Mouse (Mus musculus): ENCODE data around the gene Hoxa2.

The Hoxa2 gene

DNA sequence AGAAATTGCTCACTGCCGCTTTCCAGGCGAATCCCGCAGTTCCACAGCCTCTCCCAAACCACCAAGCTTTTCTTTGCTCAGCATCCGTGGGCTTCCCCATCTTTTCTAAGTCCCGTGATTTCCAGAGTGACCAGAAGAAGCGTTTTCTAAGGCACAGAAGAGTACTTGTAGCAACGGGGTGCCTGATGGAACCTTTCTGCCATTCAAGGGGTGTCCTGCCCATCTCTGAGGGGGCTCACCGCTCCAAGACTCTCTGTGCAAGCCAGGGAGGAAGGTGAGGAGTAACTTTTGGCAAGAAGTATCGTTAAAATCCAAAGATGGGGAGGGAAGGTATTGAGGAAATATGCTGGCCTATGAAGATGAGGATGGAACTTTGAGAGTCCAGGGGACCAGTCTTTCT is 13.2 kb upstream of the Hoxa2 start:
- DNase-seq, result no peak

DNA sequence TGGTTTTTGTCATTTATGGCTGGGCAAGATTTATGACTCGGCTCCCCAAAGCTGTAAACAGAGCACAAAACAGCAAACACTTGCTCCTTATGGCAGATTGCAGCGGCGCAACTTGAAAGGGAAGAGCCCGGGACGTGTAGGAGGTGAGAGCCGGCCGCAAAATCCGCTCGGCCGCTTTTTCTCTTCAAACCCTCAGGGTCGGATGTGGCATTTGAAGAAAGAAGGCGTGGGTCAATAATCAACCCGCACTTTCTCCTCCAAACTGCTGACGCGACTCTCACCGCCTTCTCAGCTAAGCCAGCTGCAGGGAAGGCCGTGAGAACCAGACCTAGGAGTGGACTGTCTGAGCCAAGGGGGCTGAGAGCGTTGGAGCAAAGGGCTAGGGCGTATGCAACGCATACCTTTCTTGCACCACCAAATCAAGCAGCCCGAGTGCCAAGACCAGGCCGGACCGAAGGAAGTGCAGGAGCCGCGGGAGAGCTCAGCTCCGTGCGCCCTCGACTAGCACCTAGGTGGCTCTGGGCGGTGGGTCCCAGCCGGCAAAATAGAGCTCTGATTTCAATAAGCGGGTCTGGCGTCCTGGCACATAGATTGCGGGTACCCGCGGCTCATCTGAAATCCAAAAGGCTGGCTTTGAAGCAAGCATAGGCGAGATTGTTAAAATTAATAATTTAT is 12.6 kb upstream of the Hoxa2 start, which contains the start of gene 5730596B20Rik:
5730596B20Rik (plus strand) TSS at position 438 of the 675 bp plus-strand sequence.
- DNase-seq, result no peak

DNA sequence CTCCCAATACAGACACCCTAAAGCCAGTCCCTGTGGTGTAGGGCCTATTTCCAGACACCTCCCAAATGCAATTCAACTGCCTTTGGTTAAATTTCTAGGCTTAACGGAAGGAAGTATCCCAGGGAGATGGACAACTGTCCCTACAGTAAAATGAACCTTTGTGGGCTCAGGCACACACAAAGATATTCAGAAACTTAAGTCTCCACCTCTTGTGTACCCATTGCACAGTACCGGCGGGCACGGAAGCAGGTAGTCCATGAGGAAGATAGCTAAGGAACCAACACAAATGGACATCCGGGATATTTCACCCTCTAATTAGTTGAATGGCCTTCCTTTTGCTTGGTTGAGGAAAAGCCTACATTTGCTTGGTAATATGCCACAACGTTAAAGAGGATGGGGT is 11.8 kb upstream of the Hoxa2 start:
- DNase-seq, result no peak

DNA sequence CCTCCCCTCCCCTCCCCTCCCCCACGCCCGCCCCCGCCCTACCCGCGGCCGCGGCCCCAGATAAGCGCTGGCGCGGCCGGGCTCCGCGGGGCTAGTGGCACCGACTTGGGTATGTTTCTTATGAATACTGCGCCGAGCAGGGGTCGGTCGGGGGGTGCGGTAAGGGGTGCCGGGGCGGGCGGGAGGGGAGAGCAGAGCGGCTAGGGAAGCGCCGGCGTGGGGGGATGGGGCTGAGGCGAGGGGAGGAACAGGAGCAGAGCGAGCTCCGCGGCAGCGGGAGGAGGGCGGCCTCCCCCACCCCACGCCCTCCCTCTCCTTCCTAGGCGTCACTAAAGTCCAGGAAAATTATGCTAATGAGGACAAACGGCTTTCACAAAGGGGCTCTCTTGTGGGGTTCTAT is 11.2 kb upstream of the Hoxa2 start:
- no peak for DNase-seq

DNA sequence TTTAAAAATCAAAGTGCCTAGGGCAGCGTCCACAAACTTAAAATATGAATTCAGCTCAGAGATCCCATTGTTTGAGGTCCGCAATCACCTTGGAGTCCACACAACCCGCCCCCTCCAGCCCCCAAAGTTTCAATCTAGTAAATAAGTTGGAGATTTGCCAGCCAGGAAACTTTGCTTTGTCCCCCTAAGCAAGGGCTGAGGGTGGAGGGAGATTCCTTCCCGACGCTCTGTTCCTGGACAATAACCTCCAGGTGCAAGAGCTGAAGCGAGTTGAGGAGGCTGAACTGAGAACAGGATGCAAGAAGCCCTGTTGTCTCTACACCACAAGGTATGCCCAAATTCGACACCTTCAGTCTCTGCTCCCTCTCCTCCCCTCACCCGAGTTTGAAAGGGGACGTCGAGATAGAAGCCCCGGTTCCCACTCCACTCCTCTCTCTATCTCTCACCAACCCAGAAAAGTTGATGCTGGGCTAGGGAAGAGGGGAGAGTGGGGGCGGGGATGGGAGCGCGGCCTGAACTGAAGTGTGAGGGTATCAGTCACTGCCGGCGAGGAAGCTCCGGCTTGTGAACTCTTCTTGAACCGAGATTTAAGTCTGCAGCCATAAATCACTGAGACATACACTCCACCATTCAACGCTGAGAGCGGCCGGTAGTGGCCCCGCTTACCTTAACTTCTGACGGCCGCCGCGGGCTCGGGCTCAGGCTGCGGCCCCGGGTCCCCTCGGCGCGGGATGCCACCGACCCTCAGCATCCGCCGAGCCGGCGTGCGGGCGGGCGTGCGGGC is 10.5 kb upstream of the Hoxa2 start:
- DNase-seq, result no peak

DNA sequence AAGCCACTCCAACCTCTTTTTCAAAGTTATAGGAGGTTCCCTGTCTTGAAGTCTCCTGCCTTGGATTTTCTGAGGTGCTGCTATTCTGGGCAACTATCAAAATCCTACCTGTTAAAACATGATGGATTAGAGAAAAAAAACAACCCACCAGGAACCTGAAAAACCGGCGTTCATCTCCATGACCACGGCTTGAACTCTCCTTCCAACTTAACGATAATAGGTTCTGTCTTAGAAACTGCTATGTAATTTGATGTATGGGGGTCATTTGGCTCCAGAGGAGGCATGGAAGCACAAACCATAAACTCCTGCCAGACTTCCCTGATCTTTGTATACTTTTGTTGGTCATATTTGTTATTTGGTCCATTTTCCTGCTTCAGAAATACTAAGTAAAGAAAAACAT is 9.0 kb upstream of the Hoxa2 start:
- DNase-seq, result no peak

DNA sequence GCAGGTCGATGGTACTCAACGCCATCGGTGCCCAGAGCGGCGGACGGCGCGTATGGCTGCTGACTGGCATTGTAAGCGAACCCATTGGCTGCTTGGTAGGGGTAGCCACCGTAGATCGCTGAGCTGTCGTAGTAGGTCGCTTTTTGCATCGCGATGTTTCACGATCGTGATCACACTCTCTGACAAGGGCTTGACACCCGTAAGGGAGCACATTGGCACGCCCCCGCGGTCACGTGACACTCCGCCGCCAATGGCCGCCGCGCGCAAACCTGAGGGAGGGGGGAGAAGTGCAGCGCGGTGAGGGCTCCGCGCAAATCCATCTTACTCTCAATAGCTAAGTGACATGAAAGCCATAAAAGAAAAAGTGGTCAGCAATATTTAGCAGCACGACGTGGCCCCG is 7.9 kb upstream of the Hoxa2 start:
- no peak for DNase-seq

DNA sequence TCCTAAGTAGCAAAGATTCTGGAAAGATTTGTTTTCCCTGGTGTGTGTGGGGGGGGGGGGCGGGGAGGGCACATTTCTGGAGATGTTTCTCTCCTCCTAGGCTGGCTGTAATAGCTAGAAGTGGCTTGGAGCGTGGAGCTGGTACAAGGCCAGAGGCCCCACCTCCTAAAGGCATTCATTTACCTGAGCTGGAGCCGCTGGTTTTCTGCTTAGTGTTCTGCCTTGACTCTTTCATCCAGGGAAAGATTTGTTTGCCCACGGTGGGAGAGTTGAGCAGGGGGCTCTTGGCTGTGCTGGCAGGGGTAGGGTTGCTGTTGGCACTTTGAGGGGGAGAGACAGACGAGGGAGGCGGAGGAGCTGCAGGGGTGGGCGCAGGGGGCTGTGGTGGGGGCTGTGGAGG is 7.3 kb upstream of the Hoxa2 start:
- no peak for DNase-seq

DNA sequence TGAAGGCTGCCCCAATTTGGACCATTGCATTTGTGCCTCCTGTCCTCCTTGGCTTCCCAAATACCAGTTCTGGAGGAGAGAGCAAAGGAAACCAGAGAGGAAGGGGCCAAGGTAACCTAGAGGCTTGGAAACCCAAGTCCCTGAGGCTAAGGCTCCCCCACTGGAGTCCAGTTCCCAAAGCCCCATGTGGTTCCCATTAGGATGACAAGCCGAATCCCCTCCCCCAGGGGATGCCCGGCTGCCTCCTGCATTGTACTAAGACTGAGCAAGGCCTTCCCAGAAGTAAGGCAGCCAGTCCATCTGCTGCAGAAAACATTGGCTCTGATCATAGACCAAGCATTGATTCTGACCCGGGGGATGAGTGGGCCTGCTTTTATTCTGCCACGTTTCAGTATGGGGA is 6.7 kb upstream of the Hoxa2 start:
- no peak for DNase-seq

DNA sequence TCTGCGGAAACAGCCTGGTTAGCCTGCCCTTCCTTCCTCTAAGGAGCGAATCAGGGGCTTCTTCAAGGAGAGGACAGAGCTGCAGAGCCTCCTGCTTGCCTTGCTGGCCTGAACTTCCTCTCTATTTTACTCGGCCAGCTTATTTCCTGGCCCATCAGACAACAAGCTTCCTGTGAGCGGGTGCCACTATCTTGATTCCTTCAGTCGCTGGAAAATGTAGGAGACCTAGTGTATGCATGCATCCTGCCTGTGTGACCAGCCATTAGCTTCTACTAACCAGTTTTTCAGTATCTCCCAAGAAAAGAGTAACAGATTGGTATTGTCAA is 6.2 kb upstream of the Hoxa2 start:
- no peak for DNase-seq

DNA sequence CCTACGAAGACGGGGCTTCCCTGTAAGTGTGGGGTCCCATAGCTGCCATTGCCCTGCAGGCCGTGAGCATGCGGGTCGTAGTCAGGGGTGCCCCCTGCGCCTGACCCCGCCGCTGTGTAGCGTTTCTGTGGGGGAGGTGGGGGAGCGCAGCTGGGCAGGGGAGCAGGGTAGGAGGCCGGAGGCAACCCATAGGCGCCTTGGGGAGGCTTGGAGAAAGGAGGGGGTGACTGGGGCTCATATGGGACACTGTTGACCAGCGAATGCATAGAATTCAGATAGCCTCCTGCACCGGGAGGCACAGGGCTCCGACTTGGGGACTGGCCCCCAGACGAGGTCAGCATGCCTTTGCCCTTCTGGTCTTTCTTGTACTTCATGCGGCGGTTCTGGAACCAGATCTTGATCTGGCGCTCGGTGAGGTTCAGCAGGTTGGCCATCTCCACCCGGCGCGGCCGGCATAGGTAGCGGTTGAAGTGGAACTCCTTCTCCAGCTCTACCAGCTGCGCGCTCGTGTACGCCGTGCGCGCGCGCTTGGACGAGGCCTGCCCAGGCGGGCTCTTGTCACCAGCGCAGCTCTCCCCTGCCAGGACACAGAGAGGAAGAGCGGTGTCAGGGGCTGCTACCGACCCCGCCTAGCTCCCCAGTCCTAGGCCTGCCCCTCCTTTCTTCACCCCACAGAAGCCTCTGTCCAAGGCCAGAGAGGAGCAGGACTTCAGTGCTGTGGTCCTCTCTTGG is 5.7 kb upstream of the Hoxa2 start:
- no peak for DNase-seq

DNA sequence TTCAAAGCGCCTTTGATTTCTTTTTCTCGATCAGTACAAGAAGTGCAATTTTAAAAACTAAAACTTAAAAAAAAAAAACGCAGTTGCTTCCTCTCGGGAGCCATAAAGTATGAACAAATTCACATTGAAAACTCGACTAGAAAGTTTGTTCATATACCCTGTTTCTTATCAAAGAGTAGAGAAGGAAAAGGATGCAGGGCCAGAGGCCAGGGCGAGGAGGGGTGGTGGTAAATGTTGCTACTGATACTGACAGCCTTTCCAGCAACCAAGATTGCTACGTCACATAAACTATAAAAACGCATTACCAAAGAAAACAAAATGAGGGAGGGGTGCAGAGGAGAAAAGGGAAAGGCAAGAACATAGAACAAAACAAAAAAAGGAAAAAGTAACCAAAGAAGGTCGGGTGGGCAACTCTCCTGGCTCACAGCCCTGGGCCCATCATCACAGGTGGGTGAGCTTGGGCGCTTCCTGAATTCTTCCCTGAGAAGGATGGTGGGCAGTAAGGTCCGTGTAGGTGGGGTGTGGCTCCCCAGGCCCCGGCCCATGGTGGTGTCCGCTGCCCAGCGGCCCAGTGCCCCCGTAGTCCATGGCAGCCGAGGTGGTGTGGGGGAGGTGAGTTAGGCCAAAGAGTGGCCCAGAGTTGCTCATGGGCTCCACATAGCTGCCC is 5.0 kb upstream of the Hoxa2 start:
- DNase-seq, result no peak

DNA sequence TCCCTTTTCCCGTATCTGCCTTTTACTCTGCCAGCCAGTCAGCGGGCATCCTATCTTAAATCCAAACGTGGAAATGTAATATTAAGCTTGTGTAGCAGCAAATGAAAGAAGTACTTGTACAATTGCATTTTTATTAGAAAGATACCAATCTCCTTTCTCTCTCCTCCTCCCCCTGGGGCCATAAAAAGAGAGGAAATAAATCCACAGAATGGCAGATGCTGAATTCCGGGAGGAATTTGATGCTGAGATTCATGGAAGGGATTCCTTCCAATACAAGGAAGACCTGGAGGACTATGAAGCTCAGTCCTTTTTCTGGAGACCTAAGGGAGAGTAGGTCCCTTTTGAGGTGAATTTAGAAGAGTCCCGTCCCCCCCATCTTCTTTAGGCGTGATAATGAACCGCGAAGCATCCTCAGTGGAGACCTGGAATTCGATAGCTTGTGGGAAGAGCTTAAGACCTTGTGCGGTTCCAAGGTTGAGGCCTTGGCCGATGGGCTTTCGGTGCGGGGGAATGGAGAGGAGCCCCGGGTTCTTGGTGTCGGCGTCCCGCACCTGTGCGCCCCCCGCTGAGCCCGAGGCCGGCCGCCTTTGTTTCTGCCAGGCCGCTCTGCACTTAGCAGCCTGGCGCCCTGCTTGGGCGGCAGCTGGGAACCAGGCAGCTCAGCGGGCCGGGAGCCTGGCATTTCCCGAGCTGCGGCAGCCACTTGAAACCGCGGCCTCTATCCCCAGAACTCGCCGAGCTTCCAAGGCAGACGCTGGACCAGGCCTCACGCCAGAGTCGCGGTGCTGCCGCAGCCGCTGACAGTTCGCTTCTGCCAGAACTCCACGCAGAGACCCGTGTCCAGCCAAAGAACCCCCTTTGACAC is 3.8 kb upstream of the Hoxa2 start:
- no peak for DNase-seq

DNA sequence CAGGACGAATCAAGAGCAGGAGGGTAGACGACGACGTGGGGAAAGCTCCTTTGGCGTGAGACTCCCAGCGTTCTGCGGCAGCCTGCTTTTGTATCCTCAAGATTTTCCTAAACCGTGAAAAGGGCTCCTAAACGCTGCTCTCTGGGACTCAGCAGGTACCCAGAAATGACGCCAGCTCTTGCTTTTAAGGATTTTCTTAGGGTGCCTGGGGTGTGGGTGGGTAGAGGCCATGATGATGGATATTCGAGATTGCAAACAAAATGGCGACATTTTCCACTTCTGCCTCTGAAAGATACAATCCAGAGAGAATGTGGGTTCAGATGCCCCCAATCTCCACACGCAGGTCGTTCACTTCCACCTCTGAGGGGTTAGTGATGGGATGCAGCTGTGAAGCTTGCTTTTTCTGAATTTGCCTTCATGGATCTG is 3.1 kb upstream of the Hoxa2 start:
- DNase-seq, result no peak

DNA sequence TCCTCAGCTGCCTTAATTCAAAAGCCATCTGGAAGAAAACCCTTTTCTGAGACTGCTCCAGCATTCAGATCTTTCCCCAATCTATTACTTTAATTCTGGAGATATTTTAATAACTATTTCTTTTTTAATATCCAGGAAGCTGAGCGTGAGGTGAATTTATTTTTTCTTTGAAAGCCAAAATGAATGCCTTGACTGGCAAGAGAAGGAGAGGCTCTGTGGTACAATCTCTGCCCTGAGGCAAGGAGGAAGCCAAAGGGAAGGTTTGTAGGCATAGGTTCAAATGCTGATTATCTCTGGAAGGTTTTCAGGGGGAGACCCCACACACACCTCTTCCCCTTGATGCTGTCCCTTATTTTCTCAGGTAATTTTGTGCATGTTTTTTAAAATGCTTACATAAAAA is 2.5 kb upstream of the Hoxa2 start:
- DNase-seq, result no peak

DNA sequence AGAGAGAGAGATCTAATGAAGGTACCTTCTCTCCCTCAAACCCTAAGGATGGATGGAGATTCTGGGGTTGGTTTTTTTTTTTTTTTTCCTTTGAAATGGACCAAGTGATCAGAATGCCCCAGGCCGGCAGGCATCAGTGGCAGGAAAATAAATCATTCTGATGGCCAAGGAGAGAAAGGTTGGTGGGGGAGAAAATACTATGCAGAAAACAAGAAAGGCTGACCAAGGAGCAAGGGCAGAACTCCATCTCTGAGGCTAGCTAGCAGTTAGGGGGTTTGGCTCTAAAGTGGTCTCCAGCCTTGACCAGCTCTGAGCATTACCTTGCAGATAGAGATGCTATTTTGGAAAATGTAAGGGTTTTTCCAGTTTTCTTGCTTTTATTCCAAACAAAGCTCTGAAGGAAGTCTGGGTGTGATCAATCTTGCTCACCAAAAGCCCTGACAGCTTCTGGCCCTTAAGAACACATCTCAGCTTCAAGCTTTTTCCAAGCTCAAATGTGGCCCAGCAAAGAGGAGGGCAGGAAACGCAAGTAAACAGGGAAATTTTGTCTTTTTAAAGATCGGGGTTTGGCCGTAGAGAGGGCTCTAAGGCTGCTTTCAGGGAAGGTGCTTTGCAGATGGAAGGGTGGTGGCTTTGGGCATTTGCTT is 1.9 kb upstream of the Hoxa2 start:
- DNase-seq, result no peak

DNA sequence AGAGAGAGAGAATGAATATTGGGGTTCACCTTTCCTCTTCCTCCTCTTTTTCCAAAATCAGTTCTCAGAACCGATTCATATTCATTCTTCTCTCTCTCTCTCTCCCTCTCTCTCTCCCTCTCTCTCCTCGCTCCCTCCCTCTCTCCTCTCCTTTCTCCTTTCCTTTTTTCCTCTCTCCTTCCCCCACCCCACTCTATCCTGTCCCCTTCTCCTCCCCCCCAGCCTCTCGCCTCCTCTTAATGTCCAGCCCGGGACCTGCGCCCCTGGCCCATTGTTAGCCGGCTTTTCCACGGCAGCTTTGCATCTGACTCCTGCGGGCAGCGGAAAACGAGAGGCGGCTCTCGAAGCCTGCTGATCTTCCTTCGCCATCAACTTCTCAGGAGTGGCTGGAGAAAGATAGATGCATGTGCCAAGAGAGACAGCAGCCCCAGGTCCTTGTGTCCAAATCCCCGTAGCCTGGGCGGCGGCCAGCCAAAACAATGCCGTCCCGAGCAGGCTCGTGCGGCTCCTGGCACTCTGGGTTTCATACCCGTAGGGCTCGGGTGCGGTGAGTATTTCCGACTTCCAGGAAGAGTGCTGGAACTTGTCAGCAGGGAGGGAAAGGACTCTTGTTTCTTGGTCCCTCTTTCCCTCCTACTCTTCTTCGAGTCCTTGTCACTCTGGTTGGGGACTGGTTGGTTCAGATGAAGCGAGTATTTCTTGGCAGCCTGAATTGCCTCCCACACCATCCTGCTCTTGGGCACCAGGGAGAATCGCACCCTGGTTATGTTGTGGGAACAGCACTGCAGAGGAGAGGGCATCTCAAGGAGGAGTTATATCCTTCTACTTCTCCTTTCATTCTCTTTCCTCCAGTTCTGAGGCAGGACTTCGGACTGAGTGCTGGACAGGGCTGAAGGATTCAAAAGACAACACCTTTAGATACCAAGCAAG is 1.1 kb upstream of the Hoxa2 start:
- DNase-seq, result no peak

DNA sequence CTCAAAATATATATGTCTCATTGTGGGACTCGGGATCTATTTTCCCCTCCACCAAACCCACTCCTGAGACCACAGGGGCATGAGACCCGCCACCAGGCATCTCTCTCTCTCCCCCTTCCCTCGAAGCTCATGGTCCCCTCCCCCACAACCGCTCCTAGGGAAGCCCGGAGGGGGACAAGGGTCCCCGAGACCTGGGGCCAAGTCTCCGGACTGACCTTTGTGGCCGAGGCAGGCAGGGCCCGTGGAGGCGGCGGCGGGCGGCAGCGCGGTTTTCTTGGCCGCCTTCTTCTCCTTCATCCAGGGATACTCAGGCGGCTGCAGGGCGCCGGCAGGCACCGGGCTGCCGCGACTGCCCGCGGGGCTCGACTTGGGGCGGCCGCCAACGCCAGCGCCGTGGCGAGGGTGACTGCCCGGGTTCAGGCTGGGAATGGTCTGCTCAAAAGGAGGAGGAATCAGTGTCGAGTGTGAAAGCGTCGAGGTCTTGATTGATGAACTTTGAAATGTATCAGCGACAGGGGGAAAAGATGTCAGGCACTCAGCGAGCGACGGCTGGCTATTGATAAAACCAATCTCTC is 493 bp downstream of the Hoxa2 start:
- no peak for DNase-seq

DNA sequence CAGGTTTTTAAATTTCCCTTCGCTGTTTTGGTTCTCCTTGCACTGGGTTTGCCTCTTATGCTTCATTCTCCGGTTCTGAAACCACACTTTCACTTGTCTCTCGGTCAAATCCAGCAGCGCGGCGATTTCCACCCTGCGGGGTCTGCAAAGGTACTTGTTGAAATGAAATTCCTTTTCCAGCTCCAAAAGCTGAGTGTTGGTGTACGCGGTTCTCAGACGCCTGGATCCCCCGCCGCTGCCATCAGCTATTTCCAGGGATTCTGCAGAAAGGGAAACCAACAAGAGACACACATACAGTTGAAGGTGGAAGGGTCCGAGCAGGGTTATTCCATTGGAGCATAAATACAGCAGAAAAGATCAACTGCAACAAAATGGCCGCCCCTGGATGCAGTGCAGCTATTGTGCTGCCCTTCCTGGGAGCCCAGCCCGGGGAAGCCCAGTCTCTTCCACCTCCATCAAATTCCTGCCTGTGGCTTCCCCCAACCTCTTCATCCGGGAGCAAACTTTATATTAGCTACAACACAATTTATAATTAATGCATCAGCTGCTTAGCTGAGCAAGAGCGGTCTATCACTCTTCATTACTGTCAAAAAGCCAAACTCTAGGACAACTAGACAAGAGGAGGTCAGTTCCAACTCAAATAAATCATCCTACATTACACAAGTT is 1.1 kb downstream of the Hoxa2 start:
- no peak for DNase-seq

Data from spleen, adult 18-20 months (tissue).